Comparison of ENCODE assay signal across 15 mouse cellular contexts in genomic region chr4:59224889-59225288, GRCm38 (mm10). TPM values are rescaled to one million over a fixed set of nuclear protein-coding genes. Genes with fewer than 3 reads are reported as not detected.
DNase-seq lines count a peak whose midpoint lies in the region; ATAC-seq and TF ChIP-seq lines count a peak whose summit lies in the region.
"Had no signal": no experiment of that assay in that cellular context is flagged by ENCODE, and none has a peak within 500 bp of the region (broad histone marks: within the 10 kb centered on the region; RNA-seq: fewer than 3 reads in every experiment).

No protein-coding gene starts in this region.

- H3K9me3 ChIP-seq in forebrain, postnatal 0 days (ENCODE audit: low read length): no peaks in the 10 kb centered on the region
- H3K9me3 ChIP-seq: limb, embryonic 13.5 days; neural tube, embryonic 12.5 days had no signal

- H3K4me1 ChIP-seq in forebrain, postnatal 0 days (ENCODE audit: insufficient read depth): no peaks in the 10 kb centered on the region
- H3K4me1 ChIP-seq: limb, embryonic 13.5 days; neural tube, embryonic 12.5 days had no signal

- peaks cover 3% of the 10 kb centered on the region for H3K36me3 ChIP-seq in forebrain, postnatal 0 days (ENCODE audit: insufficient read depth)

- no peak overlapping the region for H3K27ac ChIP-seq in forebrain, postnatal 0 days (ENCODE audit: low read depth, low read length)
- H3K27ac ChIP-seq: left cerebral cortex, adult 2 months; limb, embryonic 13.5 days; neural tube, embryonic 12.5 days had no signal

- no peak overlapping the region for H3K4me2 ChIP-seq in forebrain, postnatal 0 days (ENCODE audit: low read depth)
- H3K4me2 ChIP-seq: limb, embryonic 13.5 days; midbrain, embryonic 11.5 days; neural tube, embryonic 12.5 days had no signal

- no peak for TF ChIP-seq CTCF in forebrain, postnatal 0 days (IDR thresholded peaks at IDR 0.05; ENCODE audit: low read depth)

- H3K4me3 ChIP-seq in forebrain, postnatal 0 days (ENCODE audit: low read depth, low read length): no peak overlapping the region
- H3K4me3 ChIP-seq: left cerebral cortex, adult 2 months; limb, embryonic 13.5 days; neural tube, embryonic 12.5 days had no signal

- DNase-seq in spleen, postnatal 36 days (ENCODE audit: low spot score in 2 of 2): peak; percentile 48 to 49
- DNase-seq in spleen, postnatal 14 days (ENCODE audit: low spot score in 2 of 2): no peak
- DNase-seq in adipocyte (ENCODE audit: low spot score): peak; percentile 30
- DNase-seq in gastrocnemius, postnatal 25 days: peak; percentile 35
- DNase-seq in skeletal muscle tissue, adult 2 months (ENCODE audit: low read depth, low spot score): peak; percentile 73
- no peak for DNase-seq in forebrain, postnatal 0 days
- DNase-seq in kidney, adult 18-20 months: no peak
- no peak for DNase-seq in layer of hippocampus, postnatal 25 days (ENCODE audit: extremely low spot score in 1 of 2, low spot score in 1 of 2)
- DNase-seq: cerebellum, postnatal 36 days; kidney, postnatal 25 days had no signal

- no peak for ATAC-seq in forebrain, postnatal 0 days
- ATAC-seq: intestine, postnatal 0 days had no signal

- no peaks in the 10 kb centered on the region for H3K27me3 ChIP-seq in forebrain, postnatal 0 days (ENCODE audit: insufficient read depth, low read length)
- H3K27me3 ChIP-seq: limb, embryonic 13.5 days; neural tube, embryonic 12.5 days had no signal

- no peak overlapping the region for H3K9ac ChIP-seq in forebrain, postnatal 0 days
- H3K9ac ChIP-seq: limb, embryonic 13.5 days; neural tube, embryonic 12.5 days had no signal

- WGBS in forebrain, postnatal 0 days: 92% methylated on average over 4 of the region's 4 CpGs

RNA-seq across cellular contexts. Expression of gene Ugcg, which starts 35.8 kb away (rescaled TPM):
- total RNA-seq in gastrocnemius, postnatal 25 days (2021): 1 to 10 TPM; 7.8 to 8.7 TPM
- total RNA-seq in forebrain, postnatal 0 days (2014; rRNA removed): 52.7 and 66.4 TPM in 2 replicates
- polyA plus RNA-seq in forebrain, postnatal 0 days (2015; fragmentation: Nextera tagmentation; extraction: Ambion mirVana): 12.9 and 18.5 TPM in 2 replicates
- total RNA-seq in layer of hippocampus, postnatal 25 days (2021): 10 to 100 TPM; 71.5 to 72.6 TPM

Comparison
In these comparisons a context has a peak if more than half of its experiments do, and no peak if none do; other contexts are left out.
1. DNase-seq: peak in spleen, postnatal 36 days (2 of 2), adipocyte (single experiment), gastrocnemius, postnatal 25 days (single experiment) and skeletal muscle tissue, adult 2 months (single experiment); none in spleen, postnatal 14 days (0 of 2), forebrain, postnatal 0 days (single experiment), kidney, adult 18-20 months (single experiment) and layer of hippocampus, postnatal 25 days (0 of 2).